In the genomic region with DNA sequence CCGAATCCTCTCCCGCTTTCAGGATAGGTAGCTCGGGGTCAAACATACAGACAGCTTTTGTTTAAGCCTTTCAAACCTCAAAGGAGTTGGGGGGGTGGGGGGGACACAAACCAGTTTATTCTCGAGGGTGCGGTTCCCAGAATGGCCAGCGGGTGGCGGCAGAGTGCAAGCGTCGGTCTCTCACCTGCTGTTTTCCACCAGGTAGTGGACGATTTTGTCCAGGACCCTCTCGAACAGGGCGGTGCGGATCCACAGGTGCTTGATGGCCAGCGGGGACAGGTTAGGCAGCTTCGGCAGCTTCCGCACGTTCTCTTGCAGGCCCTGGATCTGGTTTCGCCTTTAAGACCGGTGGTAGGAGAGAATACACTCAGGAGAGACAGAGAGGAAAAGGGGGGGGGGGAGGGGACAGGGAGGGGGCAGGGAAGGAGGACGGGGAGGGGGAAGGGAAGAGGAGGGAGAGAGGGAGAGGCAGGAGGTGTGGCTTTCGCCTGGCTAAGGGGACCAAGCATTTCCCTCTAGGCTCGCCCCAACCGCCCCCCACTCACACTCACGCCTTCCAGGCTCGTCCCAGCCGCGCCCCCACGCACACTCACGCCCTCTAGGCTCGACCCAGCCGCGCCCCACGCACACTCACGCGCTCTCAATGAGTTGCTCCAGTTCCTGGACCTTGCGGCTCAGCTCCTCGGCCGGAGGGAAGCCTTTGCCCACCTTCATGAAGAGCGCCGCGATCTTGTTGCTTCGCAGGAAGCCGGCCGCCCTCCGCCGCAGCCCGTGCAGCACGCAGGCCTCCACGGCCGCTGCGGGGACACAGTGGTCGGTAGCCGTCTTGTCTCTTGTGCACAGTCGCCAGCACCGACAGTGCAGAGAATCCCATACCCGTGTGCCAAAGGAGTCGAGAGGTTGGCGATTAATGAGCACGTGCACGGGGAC, we compare ENCODE assay signal across 8 mouse cellular contexts. TPM values are rescaled to one million over a fixed set of nuclear protein-coding genes. Genes with fewer than 3 reads are reported as not detected.
DNase-seq lines count a peak whose midpoint lies in the region; ATAC-seq and TF ChIP-seq lines count a peak whose summit lies in the region.

No protein-coding gene starts in this region.

- H3K27me3 ChIP-seq in forebrain, embryonic 13.5 days = peaks cover 45% of the 10 kb centered on the region
- peaks cover 17% of the 10 kb centered on the region for H3K27me3 ChIP-seq in liver, adult 2 months (ENCODE audit: control insufficient read depth, insufficient read depth, low read length)
- peaks cover 52% of the 10 kb centered on the region for H3K27me3 ChIP-seq in neural tube, embryonic 12.5 days (replicated peaks)

- peak; percentile 42; the same call in 1 of the 2 replicates for ATAC-seq in forebrain, embryonic 13.5 days
- no peak for ATAC-seq in neural tube, embryonic 12.5 days (ENCODE audit: low FRiP score, low read depth)

- H3K9ac ChIP-seq in forebrain, embryonic 13.5 days = peak overlapping the region; percentile 50
- no peak overlapping the region for H3K9ac ChIP-seq in liver, adult 2 months (ENCODE audit: low read depth, low read length)
- H3K9ac ChIP-seq in neural tube, embryonic 12.5 days = peak overlapping the region; percentile 10; the same call in 1 of the 2 replicates

- peaks cover 7% of the 10 kb centered on the region; the same call in 1 of the 2 replicates for H3K36me3 ChIP-seq in forebrain, embryonic 13.5 days (ENCODE audit: poor library complexity, severe bottlenecking)
- no peaks in the 10 kb centered on the region for H3K36me3 ChIP-seq in liver, adult 2 months (ENCODE audit: control insufficient read depth, insufficient read depth, low read length)
- H3K36me3 ChIP-seq in neural tube, embryonic 12.5 days = no peaks in the 10 kb centered on the region

- DNase-seq in gastrocnemius, postnatal 14 days = peak; percentile 41
- no peak for DNase-seq in gastrocnemius, postnatal 36 days
- peak; percentile 76 for DNase-seq in kidney, adult 18-20 months
- DNase-seq in liver, adult 2 months (ENCODE audit: extremely low read depth, low read depth, low spot score) = no peak
- DNase-seq in urinary bladder, postnatal 10 days (ENCODE audit: low spot score) = peak; percentile 41

- no peak for TF ChIP-seq POLR2A in bone marrow macrophage, adult 2 months (IDR thresholded peaks at IDR 0.05; ENCODE audit: borderline replicate concordance, low read depth, low read length)
- TF ChIP-seq POLR2A in liver, adult 2 months (IDR thresholded peaks at IDR 0.05; ENCODE audit: extremely low read depth, insufficient read depth, low read length) = no peak

- no peaks in the 10 kb centered on the region; the same call in 1 of the 2 replicates for H3K9me3 ChIP-seq in forebrain, embryonic 13.5 days (replicated peaks)
- no peaks in the 10 kb centered on the region for H3K9me3 ChIP-seq in neural tube, embryonic 12.5 days

- TF ChIP-seq CTCF in bone marrow macrophage, adult 2 months (IDR thresholded peaks at IDR 0.05; ENCODE audit: low read depth, low read length) = peak; percentile 88
- TF ChIP-seq CTCF in liver, adult 2 months (IDR thresholded peaks at IDR 0.05; ENCODE audit: low read depth, low read length) = peak; percentile 77

- intact Hi-C loops in gastrocnemius, postnatal 14 days (cut with DNase I; ENCODE audit: low total_unique reads) = no loop called here
- intact Hi-C loops in gastrocnemius, postnatal 36 days (cut with DNase I) = no loop called here

- no peaks in the 10 kb centered on the region for H3K79me2 ChIP-seq in liver, adult 2 months (ENCODE audit: control insufficient read depth, insufficient read depth, low read length)

- no peak overlapping the region for H3K27ac ChIP-seq in bone marrow macrophage, adult 2 months (ENCODE audit: insufficient read depth, low read depth, low read length)
- no peak overlapping the region for H3K27ac ChIP-seq in forebrain, embryonic 13.5 days
- H3K27ac ChIP-seq in liver, adult 2 months (replicated peaks; ENCODE audit: insufficient read depth, low read depth, low read length) = no peak overlapping the region
- no peak overlapping the region for H3K27ac ChIP-seq in neural tube, embryonic 12.5 days

- no peak overlapping the region for H3K4me3 ChIP-seq in bone marrow macrophage, adult 2 months (ENCODE audit: insufficient read depth, low read length)
- peak overlapping the region; percentile 29 for H3K4me3 ChIP-seq in forebrain, embryonic 13.5 days
- H3K4me3 ChIP-seq in liver, adult 2 months (ENCODE audit: insufficient read depth, low read depth, low read length) = no peak overlapping the region
- H3K4me3 ChIP-seq in neural tube, embryonic 12.5 days = peak overlapping the region; percentile 12

- peaks cover 18% of the 10 kb centered on the region for H3K4me1 ChIP-seq in bone marrow macrophage, adult 2 months (ENCODE audit: control insufficient read depth, insufficient read depth, low read length)
- peaks cover 11% of the 10 kb centered on the region for H3K4me1 ChIP-seq in forebrain, embryonic 13.5 days
- H3K4me1 ChIP-seq in liver, adult 2 months (ENCODE audit: control insufficient read depth, insufficient read depth, low read length) = no peaks in the 10 kb centered on the region
- H3K4me1 ChIP-seq in neural tube, embryonic 12.5 days = peaks cover 7% of the 10 kb centered on the region

- 2% methylated on average over 57 of the region's 60 CpGs for WGBS in forebrain, embryonic 13.5 days
- 9% methylated on average over 56 of the region's 60 CpGs for WGBS in liver, adult 2 months
- 4% methylated on average over 60 of the region's 60 CpGs for WGBS in neural tube, embryonic 12.5 days

- H3K4me2 ChIP-seq in forebrain, embryonic 13.5 days = peak overlapping the region; percentile 57
- peak overlapping the region; percentile 53 for H3K4me2 ChIP-seq in neural tube, embryonic 12.5 days (replicated peaks)

RNA-seq across cellular contexts. Expression of gene Sgsm1, which starts 23.7 kb away (rescaled TPM):
- total RNA-seq in gastrocnemius, postnatal 14 days (2021) = under 1 TPM; 0.62 to 0.70 TPM
- total RNA-seq in gastrocnemius, postnatal 36 days (2021) = under 1 TPM; 0.32 to 0.61 TPM
- not detected in 2 replicates for polyA plus RNA-seq in bone marrow macrophage, adult 2 months (2012; ENCODE audit: insufficient read depth, insufficient read length, missing spikeins)
- 9.8 and 11.9 TPM in 2 replicates for polyA plus RNA-seq in forebrain, embryonic 13.5 days (2015; fragmentation: Nextera tagmentation; extraction: Ambion mirVana)
- 1.5 and 1.9 TPM in 2 replicates for total RNA-seq in liver, adult 2 months (2014; rRNA removed)
- polyA plus RNA-seq in liver, adult 2 months (2012; rRNA removed) = 5.0 and 5.1 TPM in 2 replicates
- polyA plus RNA-seq in neural tube, embryonic 12.5 days (2016; fragmentation: Nextera tagmentation; extraction: Ambion mirVana) = 12.8 and 13.9 TPM in 2 replicates

Comparison
In these comparisons a context has a peak if more than half of its experiments do, and no peak if none do; other contexts are left out.
1. DNase-seq: peak in gastrocnemius, postnatal 14 days (single experiment), kidney, adult 18-20 months (single experiment) and urinary bladder, postnatal 10 days (single experiment); none in gastrocnemius, postnatal 36 days (0 of 2) and liver, adult 2 months (single experiment).
2. H3K4me3 ChIP-seq: peak in forebrain, embryonic 13.5 days (single experiment) and neural tube, embryonic 12.5 days (single experiment); none in bone marrow macrophage, adult 2 months (single experiment) and liver, adult 2 months (single experiment).